ENCODE assay signal across 9 mouse cellular contexts in genomic region chr8:71881618-71882274, GRCm38 (mm10). TPM values are rescaled to one million over a fixed set of nuclear protein-coding genes. Genes with fewer than 3 reads are reported as not detected.
DNase-seq lines count a peak whose midpoint lies in the region; ATAC-seq and TF ChIP-seq lines count a peak whose summit lies in the region.
"Had no signal": no experiment of that assay in that cellular context is flagged by ENCODE, and none has a peak within 500 bp of the region (broad histone marks: within the 10 kb centered on the region; RNA-seq: fewer than 3 reads in every experiment).

TSS of gene Zfp709 (plus strand) at chr8:71882019.

- no peak for TF ChIP-seq CTCF in brain, embryonic 14.5 days (IDR thresholded peaks at IDR 0.05; ENCODE audit: borderline replicate concordance, extremely low read depth, insufficient read depth, insufficient read length)
- TF ChIP-seq CTCF in spleen, adult 2 months (IDR thresholded peaks at IDR 0.05; ENCODE audit: extremely low read depth, insufficient read depth, insufficient read length, insufficient replicate concordance): no peak

- WGBS in kidney, embryonic 14.5 days: 8% methylated on average over 45 of the region's 45 CpGs
- 7% methylated on average over 45 of the region's 45 CpGs for WGBS in limb, embryonic 14.5 days
- 3% methylated on average over 39 of the region's 45 CpGs for WGBS in midbrain, embryonic 16.5 days
- WGBS in spleen, adult 2 months: 3% methylated on average over 45 of the region's 45 CpGs

- peak within 1 kb of the TSS; percentile 81 for H3K9ac ChIP-seq in kidney, embryonic 14.5 days (ENCODE audit: low read depth, low read length)
- peak within 1 kb of the TSS; percentile 90 for H3K9ac ChIP-seq in limb, embryonic 14.5 days (ENCODE audit: low read depth, low read length, severe bottlenecking)
- H3K9ac ChIP-seq in midbrain, embryonic 16.5 days (ENCODE audit: low read depth, low read length): peak within 1 kb of the TSS; percentile 95

- peaks cover 11% of the 10 kb centered on the region; the same call in 1 of the 2 replicates for H3K36me3 ChIP-seq in kidney, embryonic 14.5 days (ENCODE audit: control insufficient read depth, insufficient read depth, low read length)
- H3K36me3 ChIP-seq in limb, embryonic 14.5 days (ENCODE audit: control insufficient read depth, insufficient read depth, low read length): peaks cover 11% of the 10 kb centered on the region; the same call in 1 of the 2 replicates
- peaks cover 16% of the 10 kb centered on the region for H3K36me3 ChIP-seq in midbrain, embryonic 16.5 days (ENCODE audit: control insufficient read depth, insufficient read depth, low read length)
- peaks cover 8% of the 10 kb centered on the region for H3K36me3 ChIP-seq in spleen, adult 2 months (ENCODE audit: control insufficient read depth, insufficient read depth, low read length)

- peak; percentile 62 to 68 for DNase-seq in B cell, adult 2 months
- peak; percentile 89 for DNase-seq in brain, embryonic 14.5 days (ENCODE audit: low read depth)
- DNase-seq in heart, adult 9 months (ENCODE audit: low spot score in 2 of 2): peak; percentile 76 to 78
- peak; percentile 73 for DNase-seq in limb, embryonic 14.5 days (ENCODE audit: low spot score)
- DNase-seq in spleen, adult 2 months (ENCODE audit: low read depth in 1 of 2, low spot score in 2 of 2): peak; percentile 32 to 60

- peak within 1 kb of the TSS; percentile 15; the same call in 1 of the 2 replicates for H3K27ac ChIP-seq in kidney, embryonic 14.5 days (ENCODE audit: low read depth, low read length)
- peak within 1 kb of the TSS; percentile 73 for H3K27ac ChIP-seq in limb, embryonic 14.5 days (replicated peaks; ENCODE audit: low read depth, low read length)
- H3K27ac ChIP-seq in midbrain, embryonic 16.5 days (ENCODE audit: low read length): peak within 1 kb of the TSS; percentile 85
- H3K27ac ChIP-seq in spleen, adult 2 months (ENCODE audit: insufficient read depth, low read length): peak within 1 kb of the TSS; percentile 53

- H3K4me3 ChIP-seq in kidney, embryonic 14.5 days (ENCODE audit: low read length): peak within 1 kb of the TSS; percentile 72
- peak within 1 kb of the TSS; percentile 69 for H3K4me3 ChIP-seq in limb, embryonic 14.5 days (replicated peaks; ENCODE audit: low read length)
- H3K4me3 ChIP-seq in midbrain, embryonic 16.5 days (ENCODE audit: low read depth, low read length): peak within 1 kb of the TSS; percentile 83
- peak within 1 kb of the TSS; percentile 68 for H3K4me3 ChIP-seq in spleen, adult 2 months (ENCODE audit: extremely low read depth, insufficient read depth, insufficient read length)

- peak; percentile 94 for ATAC-seq in erythroblast, adult 5-6 weeks (replicated peaks; ENCODE audit: low FRiP score, poor library complexity, severe bottlenecking)
- ATAC-seq in kidney, embryonic 14.5 days (ENCODE audit: low FRiP score, low TSS enrichment): peak; percentile 93
- peak; percentile 90 for ATAC-seq in limb, embryonic 14.5 days (ENCODE audit: low FRiP score, low read depth)
- peak; percentile 96 for ATAC-seq in midbrain, embryonic 16.5 days
- ATAC-seq: Patski had no signal

- TF ChIP-seq POLR2A in brain, embryonic 14.5 days (IDR thresholded peaks at IDR 0.05; ENCODE audit: borderline replicate concordance, extremely low read depth, insufficient read depth, insufficient read length, poor library complexity, severe bottlenecking): peak; percentile 31; the same call in 1 of the 2 replicates
- TF ChIP-seq POLR2A in limb, embryonic 14.5 days (IDR thresholded peaks at IDR 0.05; ENCODE audit: borderline replicate concordance, extremely low read depth, insufficient read depth, insufficient read length): no peak
- TF ChIP-seq POLR2A in spleen, adult 2 months (IDR thresholded peaks at IDR 0.05; ENCODE audit: low read depth, low read length): peak; percentile 17; the same call in 1 of the 2 replicates

- no peaks in the 10 kb centered on the region for H3K27me3 ChIP-seq in kidney, embryonic 14.5 days (ENCODE audit: control insufficient read depth, insufficient read depth, low read length)
- no peaks in the 10 kb centered on the region for H3K27me3 ChIP-seq in limb, embryonic 14.5 days (ENCODE audit: control insufficient read depth, insufficient read depth, low read length)
- H3K27me3 ChIP-seq in midbrain, embryonic 16.5 days (ENCODE audit: control insufficient read depth, insufficient read depth, low read depth, low read length): no peaks in the 10 kb centered on the region
- no peaks in the 10 kb centered on the region for H3K27me3 ChIP-seq in spleen, adult 2 months (ENCODE audit: control insufficient read depth, insufficient read depth, low read length)

- peak within 1 kb of the TSS; percentile 88 for H3K4me2 ChIP-seq in kidney, embryonic 14.5 days (replicated peaks; ENCODE audit: low read depth, low read length)
- peak within 1 kb of the TSS; percentile 94 for H3K4me2 ChIP-seq in limb, embryonic 14.5 days (replicated peaks; ENCODE audit: low read depth, low read length, severe bottlenecking)
- peak within 1 kb of the TSS; percentile 87 for H3K4me2 ChIP-seq in midbrain, embryonic 16.5 days (ENCODE audit: low read length)

- H3K9me3 ChIP-seq in kidney, embryonic 14.5 days (ENCODE audit: control insufficient read depth, low read length): peaks cover 19% of the 10 kb centered on the region
- peaks cover 22% of the 10 kb centered on the region for H3K9me3 ChIP-seq in limb, embryonic 14.5 days (ENCODE audit: control insufficient read depth, low read length)
- H3K9me3 ChIP-seq in midbrain, embryonic 16.5 days (replicated peaks; ENCODE audit: control insufficient read depth, low read length, poor library complexity, severe bottlenecking): peaks cover 20% of the 10 kb centered on the region

- no peaks in the 10 kb centered on the region for H3K4me1 ChIP-seq in kidney, embryonic 14.5 days (ENCODE audit: control insufficient read depth, insufficient read depth, low read length)
- no peaks in the 10 kb centered on the region for H3K4me1 ChIP-seq in limb, embryonic 14.5 days (ENCODE audit: control insufficient read depth, insufficient read depth, low read length)
- H3K4me1 ChIP-seq in midbrain, embryonic 16.5 days (ENCODE audit: control insufficient read depth, insufficient read depth, low read length): peaks cover 9% of the 10 kb centered on the region
- H3K4me1 ChIP-seq in spleen, adult 2 months (ENCODE audit: control insufficient read depth, insufficient read depth, insufficient read length): no peaks in the 10 kb centered on the region

RNA-seq across cellular contexts. Expression of gene Zfp709, which starts in this region (rescaled TPM):
- polyA plus RNA-seq in brain, embryonic 14.5 days (2012; rRNA removed): 1.9 and 3.7 TPM in 2 replicates
- total RNA-seq in erythroblast, adult 5-6 weeks (2015; ENCODE audit: low replicate concordance): 1.3 and 2.9 TPM in 2 replicates
- total RNA-seq in erythroblast, adult 5-6 weeks (2017; ENCODE audit: low replicate concordance): 1.3 and 2.5 TPM in 2 replicates
- 6.9 and 7.7 TPM in 2 replicates for polyA plus RNA-seq in kidney, embryonic 14.5 days (2014; fragmentation: Nextera tagmentation; extraction: Ambion mirVana)
- 1.9 and 2.3 TPM in 2 replicates for polyA plus RNA-seq in limb, embryonic 14.5 days (2012; rRNA removed)
- polyA plus RNA-seq in limb, embryonic 14.5 days (2014; fragmentation: Nextera tagmentation; extraction: Ambion mirVana): 7.9 and 9.0 TPM in 2 replicates
- 9.6 and 9.9 TPM in 2 replicates for polyA plus RNA-seq in midbrain, embryonic 16.5 days (2015; fragmentation: Nextera tagmentation; extraction: Ambion mirVana)
- polyA plus RNA-seq in spleen, adult 2 months (2012; rRNA removed): 0.31 and 0.36 TPM in 2 replicates

Comparison
In these comparisons a context has a peak if more than half of its experiments do, and no peak if none do; other contexts are left out.
1. Peak in every context shown above with its lines: DNase-seq, ATAC-seq, H3K4me3 ChIP-seq and H3K27ac ChIP-seq.
2. Peak in DNase-seq, H3K4me3 ChIP-seq and H3K27ac ChIP-seq in spleen, adult 2 months; RNA of the gene not detected or under 1 TPM.
3. H3K27ac ChIP-seq: peak in every context shown above with its lines; median percentile 85 in midbrain, embryonic 16.5 days; 73 in limb, embryonic 14.5 days; 53 in spleen, adult 2 months; 15 in kidney, embryonic 14.5 days.